ENCODE assay signal across 28 mouse cellular contexts in the genomic region with DNA sequence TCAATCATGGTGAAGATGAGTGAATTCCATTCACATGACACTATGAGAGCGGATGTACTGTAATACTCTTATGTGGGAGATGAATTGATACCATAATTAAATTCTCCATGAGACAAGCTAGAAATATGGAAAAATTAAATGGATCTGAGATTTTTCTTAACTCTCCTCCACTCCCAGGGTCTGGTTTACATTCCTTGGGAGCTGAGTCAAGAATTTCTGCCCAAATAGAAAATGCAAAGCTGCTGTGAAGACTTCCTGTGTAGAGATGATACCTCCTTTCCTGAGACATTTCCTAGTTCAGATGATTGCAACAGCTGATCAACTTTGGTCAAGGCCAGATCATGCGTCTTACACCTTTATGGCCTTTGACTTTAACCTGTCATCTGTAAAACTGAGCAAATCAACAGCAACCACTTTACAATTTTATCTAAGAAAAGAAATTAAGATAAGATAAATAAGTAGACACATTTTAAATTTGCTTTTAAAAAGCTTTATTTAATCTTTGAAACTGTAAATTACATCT. TPM values are rescaled to one million over a fixed set of nuclear protein-coding genes. Genes with fewer than 3 reads are reported as not detected.
"Had no signal": no experiment of that assay in that cellular context is flagged by ENCODE, and none has a peak within 500 bp of the region (broad histone marks: within the 10 kb centered on the region; RNA-seq: fewer than 3 reads in every experiment).

No protein-coding gene starts in this region.

- H3K27me3 ChIP-seq: midbrain, embryonic 12.5 days; neural tube, embryonic 12.5 days; stomach, embryonic 15.5 days had no signal

- H3K4me1 ChIP-seq: midbrain, embryonic 10.5 days; midbrain, embryonic 12.5 days; neural tube, embryonic 12.5 days; stomach, embryonic 15.5 days had no signal

- H3K27ac ChIP-seq: midbrain, embryonic 10.5 days; midbrain, embryonic 12.5 days; neural tube, embryonic 12.5 days; stomach, embryonic 15.5 days; stomach, postnatal 0 days had no signal

- DNase-seq: lung, adult 18-20 months; lung, postnatal 10 days; lung, postnatal 4 days; midbrain, embryonic 14.5 days; retina, postnatal 1 day; right cerebral cortex, adult 18-20 months; right cerebral cortex, postnatal 25 days; right cerebral cortex, postnatal 4 days; spleen, adult 18-20 months; thymus, adult 2 months; thymus, postnatal 25 days; thymus, postnatal 4 days had no signal

- H3K36me3 ChIP-seq: midbrain, embryonic 10.5 days; midbrain, embryonic 12.5 days; neural tube, embryonic 12.5 days; stomach, embryonic 15.5 days had no signal

- H3K4me3 ChIP-seq: midbrain, embryonic 10.5 days; midbrain, embryonic 12.5 days; neural tube, embryonic 12.5 days; stomach, embryonic 15.5 days had no signal

RNA-seq across cellular contexts. Expression of a gene that starts 18.8 kb away (rescaled TPM):
- total RNA-seq: megakaryocyte, adult 5-6 weeks; megakaryocyte-erythroid progenitor cell, adult 5-6 weeks; neutrophil, adult 5-6 weeks had no signal
- polyA plus RNA-seq: liver, embryonic 16.5 days; lung, embryonic 14.5 days; lung, embryonic 16.5 days; midbrain, embryonic 10.5 days; midbrain, embryonic 12.5 days; midbrain, embryonic 14.5 days; midbrain, embryonic 16.5 days; neural tube, embryonic 12.5 days; neural tube, embryonic 14.5 days; small intestine, adult 2 months; stomach, embryonic 15.5 days; stomach, postnatal 0 days; thymus, adult 2 months had no signal

RNA-seq across cellular contexts. Expression of a gene that starts 31.4 kb away (rescaled TPM):
- total RNA-seq: megakaryocyte, adult 5-6 weeks; megakaryocyte-erythroid progenitor cell, adult 5-6 weeks; neutrophil, adult 5-6 weeks had no signal
- polyA plus RNA-seq: liver, embryonic 16.5 days; lung, embryonic 14.5 days; lung, embryonic 16.5 days; midbrain, embryonic 10.5 days; midbrain, embryonic 12.5 days; midbrain, embryonic 14.5 days; midbrain, embryonic 16.5 days; neural tube, embryonic 12.5 days; neural tube, embryonic 14.5 days; small intestine, adult 2 months; stomach, embryonic 15.5 days; stomach, postnatal 0 days; testis, adult 2 months; thymus, adult 2 months; urinary bladder, adult 2 months had no signal
